ENCODE assay signal across 35 mouse cellular contexts in genomic region chr6:34946486-34947079, GRCm38 (mm10). TPM values are rescaled to one million over a fixed set of nuclear protein-coding genes. Genes with fewer than 3 reads are reported as not detected.
A peak's percentile ranks its signal among the peaks of the same experiment; 100 is the strongest.
DNase-seq lines count a peak whose midpoint lies in the region; ATAC-seq and TF ChIP-seq lines count a peak whose summit lies in the region.
"Had no signal": no experiment of that assay in that cellular context is flagged by ENCODE, and none has a peak within 500 bp of the region (broad histone marks: within the 10 kb centered on the region; RNA-seq: fewer than 3 reads in every experiment).

No protein-coding gene starts in this region.

- no peak overlapping the region for H3K4me3 ChIP-seq in thymus, adult 2 months (ENCODE audit: control insufficient read depth, insufficient read depth, low read length)
- H3K4me3 ChIP-seq in hindbrain, embryonic 12.5 days: no peak overlapping the region
- H3K4me3 ChIP-seq: embryonic facial prominence, embryonic 10.5 days; embryonic facial prominence, embryonic 13.5 days; erythroblast, embryonic 14.5 days; forebrain, embryonic 12.5 days; forebrain, embryonic 15.5 days; heart, adult 2 months; heart, embryonic 10.5 days; heart, embryonic 13.5 days had no signal

- H3K27ac ChIP-seq in thymus, adult 2 months (ENCODE audit: control insufficient read depth, insufficient read depth, low read length): peak overlapping the region; percentile 71; the same call in 1 of the 2 replicates
- H3K27ac ChIP-seq in hindbrain, embryonic 12.5 days: no peak overlapping the region
- H3K27ac ChIP-seq: embryonic facial prominence, embryonic 10.5 days; embryonic facial prominence, embryonic 13.5 days; forebrain, embryonic 12.5 days; forebrain, embryonic 15.5 days; heart, adult 2 months; heart, embryonic 10.5 days; heart, embryonic 13.5 days; hindbrain, postnatal 0 days had no signal

- H3K27me3 ChIP-seq in thymus, adult 2 months (ENCODE audit: control insufficient read depth, insufficient read depth, low read length): no peaks in the 10 kb centered on the region
- H3K27me3 ChIP-seq in hindbrain, embryonic 12.5 days: peaks cover 3% of the 10 kb centered on the region; the same call in 1 of the 2 replicates
- H3K27me3 ChIP-seq: CH12.LX; embryonic facial prominence, embryonic 13.5 days; forebrain, embryonic 15.5 days had no signal

- WGBS in thymus, adult 2 months: 0% methylated on average over 1 of the region's 1 CpGs
- 87% methylated on average over 1 of the region's 1 CpGs for WGBS in hindbrain, embryonic 12.5 days

- no peak overlapping the region for H3K9ac ChIP-seq in hindbrain, embryonic 12.5 days
- H3K9ac ChIP-seq: embryonic facial prominence, embryonic 13.5 days; forebrain, embryonic 12.5 days; forebrain, embryonic 15.5 days; heart, embryonic 13.5 days had no signal

- TF ChIP-seq CTCF in thymus, adult 2 months (IDR thresholded peaks at IDR 0.05; ENCODE audit: borderline replicate concordance, control insufficient read depth, extremely low read depth, insufficient read depth, low read length, poor library complexity): no peak

- peaks cover 60% of the 10 kb centered on the region for H3K4me1 ChIP-seq in thymus, adult 2 months (replicated peaks; ENCODE audit: control insufficient read depth, insufficient read depth, low read length)
- 0 out of 2 replicates have a peak, but pooled peaks cover 2% of the 10 kb centered on the region for H3K4me1 ChIP-seq in hindbrain, embryonic 12.5 days
- H3K4me1 ChIP-seq: forebrain, embryonic 15.5 days had no signal

- ATAC-seq in common myeloid progenitor, adult 5-6 weeks (replicated peaks; ENCODE audit: low read depth, poor library complexity, severe bottlenecking): 0 out of 2 replicates have a peak, but pooled peaks have one; percentile 20
- ATAC-seq in megakaryocyte progenitor cell, adult 5-6 weeks (replicated peaks; ENCODE audit: poor library complexity): peak; percentile 45
- ATAC-seq in hindbrain, embryonic 12.5 days (ENCODE audit: low FRiP score): no peak
- ATAC-seq: forebrain, embryonic 15.5 days; hindbrain, postnatal 0 days; inflammation-experienced regulatory T-cells, adult 6 months; Patski had no signal

- no peak for DNase-seq in thymus, adult 2 months
- no peak for DNase-seq in thymus, adult 18-20 months
- peak; percentile 55 for DNase-seq in thymus, postnatal 4 days
- DNase-seq in heart, adult 18-20 months: no peak
- DNase-seq: adrenal gland, postnatal 10 days; adrenal gland, postnatal 36 days; B cell, adult 2 months; cerebellum, adult 11 months; cerebellum, adult 2 months; cerebellum, adult 9-11 months; cerebellum, postnatal 25 days; embryo, embryonic 11 days; gastrocnemius, postnatal 10 days; heart, adult 2 months; heart, postnatal 14 days; heart, postnatal 4 days had no signal

- no peak for TF ChIP-seq POLR2A in thymus, adult 2 months (IDR thresholded peaks at IDR 0.05; ENCODE audit: control insufficient read depth, extremely low read depth, insufficient read depth, low read length, poor library complexity)

- no peaks in the 10 kb centered on the region for H3K36me3 ChIP-seq in thymus, adult 2 months (ENCODE audit: control insufficient read depth, insufficient read depth, low read length)
- no peaks in the 10 kb centered on the region for H3K36me3 ChIP-seq in hindbrain, embryonic 12.5 days
- H3K36me3 ChIP-seq: embryonic facial prominence, embryonic 10.5 days; embryonic facial prominence, embryonic 13.5 days; forebrain, embryonic 12.5 days; forebrain, embryonic 15.5 days; G1E; heart, embryonic 10.5 days; heart, embryonic 13.5 days had no signal

- no peak overlapping the region for H3K4me2 ChIP-seq in hindbrain, embryonic 12.5 days (replicated peaks)
- H3K4me2 ChIP-seq: embryonic facial prominence, embryonic 13.5 days; forebrain, embryonic 12.5 days; forebrain, embryonic 15.5 days; heart, embryonic 13.5 days had no signal

- H3K9me3 ChIP-seq in hindbrain, embryonic 12.5 days (replicated peaks): no peaks in the 10 kb centered on the region
- H3K9me3 ChIP-seq: embryonic facial prominence, embryonic 10.5 days; embryonic facial prominence, embryonic 13.5 days; forebrain, embryonic 12.5 days; forebrain, embryonic 15.5 days; G1E; heart, embryonic 10.5 days had no signal

RNA-seq across cellular contexts. Expression of gene Stra8, which starts 26.6 kb away (rescaled TPM):
- 0.10 and 0.40 TPM in 2 replicates for polyA plus RNA-seq in thymus, adult 2 months (2012; rRNA removed)
- total RNA-seq in common myeloid progenitor, adult 5-6 weeks (2017): not detected in 2 replicates
- not detected in 2 replicates for total RNA-seq in megakaryocyte progenitor cell, adult 5-6 weeks (2015)
- not detected in 2 replicates for total RNA-seq in megakaryocyte progenitor cell, adult 5-6 weeks (2017)
- not detected for total RNA-seq in heart, adult 18-20 months (2021)
- polyA plus RNA-seq in hindbrain, embryonic 12.5 days (2016; fragmentation: Nextera tagmentation; extraction: Ambion mirVana): not detected in 2 replicates
- total RNA-seq: adrenal gland, adult 18-20 months; adrenal gland, postnatal 10 days; adrenal gland, postnatal 36 days; gastrocnemius, postnatal 10 days; gastrocnemius, postnatal 4 days; heart, adult 2 months; heart, postnatal 14 days; heart, postnatal 4 days; hindbrain, postnatal 0 days had no signal
- polyA plus RNA-seq: cerebellum, adult 2 months; cortical plate, adult 2 months; embryonic facial prominence, embryonic 13.5 days; erythroblast, embryonic 14.5 days; forebrain, embryonic 12.5 days; forebrain, embryonic 15.5 days; G1E; heart, adult 2 months; heart, embryonic 10.5 days; heart, embryonic 13.5 days; hindbrain, embryonic 11.5 days; hindbrain, postnatal 0 days; inflammation-experienced regulatory T-cells, adult 6 months; Patski had no signal

RNA-seq across cellular contexts. Expression of gene Wdr91, which starts 35.9 kb away (rescaled TPM):
- polyA plus RNA-seq in thymus, adult 2 months (2012; rRNA removed): 58.4 and 60.2 TPM in 2 replicates
- 14.9 and 25.1 TPM in 2 replicates for total RNA-seq in common myeloid progenitor, adult 5-6 weeks (2017)
- total RNA-seq in megakaryocyte progenitor cell, adult 5-6 weeks (2015): 5.8 and 6.1 TPM in 2 replicates
- total RNA-seq in megakaryocyte progenitor cell, adult 5-6 weeks (2017): 20.5 and 22.7 TPM in 2 replicates
- total RNA-seq in heart, adult 18-20 months (2021): 10 to 100 TPM; 14.1 to 14.5 TPM
- polyA plus RNA-seq in hindbrain, embryonic 12.5 days (2016; fragmentation: Nextera tagmentation; extraction: Ambion mirVana): 13.1 and 13.6 TPM in 2 replicates

RNA-seq across cellular contexts. Expression of gene Slc23a4, which starts 41.6 kb away (rescaled TPM):
- polyA plus RNA-seq in thymus, adult 2 months (2012; rRNA removed): 8.1 and 11.1 TPM in 2 replicates
- 0.18 and 0.39 TPM in 2 replicates for total RNA-seq in common myeloid progenitor, adult 5-6 weeks (2017)
- 0.42 TPM in 1 of 2 replicates, not detected in the other for total RNA-seq in megakaryocyte progenitor cell, adult 5-6 weeks (2015)
- 0.10 TPM in 1 of 2 replicates, not detected in the other for total RNA-seq in megakaryocyte progenitor cell, adult 5-6 weeks (2017)
- total RNA-seq in heart, adult 18-20 months (2021): under 1 TPM; 0.17 to 0.51 TPM
- polyA plus RNA-seq in hindbrain, embryonic 12.5 days (2016; fragmentation: Nextera tagmentation; extraction: Ambion mirVana): 0.51 and 0.61 TPM in 2 replicates
- polyA plus RNA-seq: erythroblast, embryonic 14.5 days had no signal
